Mouse (Mus musculus) liver, adult 2 months (tissue): ENCODE data around the gene Cdhr2.

Experiments
- CTCF ChIP-seq: fragments of 200-500 bp; IDR thresholded peaks from 2 replicates; pipeline ENCODE4 v1.5.1; 2011; ENCODE audit warnings: low read depth, low read length, control low read depth
- POLR2A ChIP-seq: fragments of 200-500 bp; IDR thresholded peaks from 2 replicates; pipeline ENCODE4 v1.6.1; 2011; ENCODE audit warnings: low read length, control low read depth; ENCODE audit not compliant: insufficient read depth; ENCODE audit errors: extremely low read depth

- TF ChIP-seq CTCF (no peak), POLR2A (no peak)
These were observed 21.9 kb downstream of the Cdhr2 start for GRCm38 (mm10) chr13:54723143-54723542.
